Comparison of ENCODE assay signal across 21 mouse cellular contexts in the genomic region with DNA sequence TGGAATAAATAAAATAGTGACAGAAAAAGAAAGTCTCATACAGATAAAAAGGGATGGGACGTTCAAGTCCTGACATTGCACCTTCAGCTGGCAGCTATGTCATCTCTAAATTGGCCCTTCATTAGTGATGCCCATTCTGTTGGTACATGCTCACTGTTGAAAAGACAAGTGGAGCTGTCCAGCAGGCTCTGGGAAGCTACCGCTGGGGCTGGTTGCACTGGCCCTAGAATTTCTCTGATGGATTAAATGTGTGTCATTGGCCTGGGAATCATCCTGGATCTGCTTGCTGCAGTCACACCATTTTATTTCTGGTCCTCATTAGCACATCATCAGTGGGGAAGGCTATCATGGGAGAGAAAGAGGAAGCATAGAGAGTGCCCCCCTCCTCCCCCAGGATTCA.
DNase-seq lines count a peak whose midpoint lies in the region; ATAC-seq and TF ChIP-seq lines count a peak whose summit lies in the region.
"Had no signal": no experiment of that assay in that cellular context is flagged by ENCODE, and none has a peak within 500 bp of the region (broad histone marks: within the 10 kb centered on the region; RNA-seq: fewer than 3 reads in every experiment).

No protein-coding gene starts in this region.

- no peaks in the 10 kb centered on the region; the same call in none of the 2 replicates for H3K4me1 ChIP-seq in heart, postnatal 0 days (ENCODE audit: control insufficient read depth, insufficient read depth)
- H3K4me1 ChIP-seq in heart, adult 2 months (ENCODE audit: control insufficient read depth, insufficient read depth, low read length), result peaks cover 9% of the 10 kb centered on the region
- H3K4me1 ChIP-seq: forebrain, embryonic 10.5 days; hindbrain, embryonic 12.5 days had no signal

- no peak overlapping the region for H3K4me3 ChIP-seq in heart, postnatal 0 days (ENCODE audit: low read depth, low read length)
- no peak overlapping the region for H3K4me3 ChIP-seq in heart, adult 2 months
- H3K4me3 ChIP-seq in myocyte, result no peak overlapping the region
- H3K4me3 ChIP-seq: forebrain, embryonic 10.5 days; heart, embryonic 12.5 days; heart, embryonic 15.5 days; hindbrain, embryonic 12.5 days; hindbrain, embryonic 15.5 days had no signal

- H3K36me3 ChIP-seq in heart, postnatal 0 days (replicated peaks; ENCODE audit: control insufficient read depth, insufficient read depth, low read length), result no peaks in the 10 kb centered on the region
- peaks cover 10% of the 10 kb centered on the region for H3K36me3 ChIP-seq in heart, adult 2 months (ENCODE audit: control insufficient read depth, insufficient read depth, low read length)
- no peaks in the 10 kb centered on the region for H3K36me3 ChIP-seq in myocyte (ENCODE audit: control insufficient read depth, insufficient read depth)
- H3K36me3 ChIP-seq: forebrain, embryonic 10.5 days; heart, embryonic 12.5 days; heart, embryonic 15.5 days; hindbrain, embryonic 12.5 days; hindbrain, embryonic 15.5 days had no signal

- no peak overlapping the region for H3ac ChIP-seq in myocyte (ENCODE audit: control insufficient read depth, insufficient read length)

- no peak for ATAC-seq in heart, postnatal 0 days (ENCODE audit: insufficient read depth, low read depth)
- ATAC-seq: CD4-positive, CD25-positive, alpha-beta regulatory T cell, adult 4 months; intestine, postnatal 0 days had no signal

- no peaks in the 10 kb centered on the region for H3K9me3 ChIP-seq in heart, postnatal 0 days (replicated peaks; ENCODE audit: control insufficient read depth, low read length)
- H3K9me3 ChIP-seq: forebrain, embryonic 10.5 days; heart, embryonic 12.5 days; heart, embryonic 15.5 days; hindbrain, embryonic 12.5 days; hindbrain, embryonic 15.5 days had no signal

- TF ChIP-seq POLR2A in heart, adult 2 months (IDR thresholded peaks at IDR 0.05; ENCODE audit: insufficient read depth, low read depth, low read length), result no peak
- no peak for TF ChIP-seq POLR2A in myocyte (IDR thresholded peaks at IDR 0.05; ENCODE audit: insufficient read length, low read depth)

- intact Hi-C loops in heart, adult 2 months (cut with DNase I), result no loop called here

- H3K9ac ChIP-seq in heart, postnatal 0 days (replicated peaks; ENCODE audit: low read depth, low read length), result no peak overlapping the region
- H3K9ac ChIP-seq in heart, adult 2 months (ENCODE audit: low read depth, low read length), result no peak overlapping the region
- H3K9ac ChIP-seq: heart, embryonic 12.5 days; heart, embryonic 15.5 days; hindbrain, embryonic 12.5 days; hindbrain, embryonic 15.5 days had no signal

- H3K27ac ChIP-seq in heart, postnatal 0 days (ENCODE audit: low read depth), result no peak overlapping the region
- no peak overlapping the region for H3K27ac ChIP-seq in heart, adult 2 months
- H3K27ac ChIP-seq: forebrain, embryonic 10.5 days; heart, embryonic 15.5 days; hindbrain, embryonic 12.5 days; hindbrain, embryonic 15.5 days had no signal

- no peaks in the 10 kb centered on the region for H3K27me3 ChIP-seq in heart, postnatal 0 days (ENCODE audit: control insufficient read depth, insufficient read depth, low read length)
- no peaks in the 10 kb centered on the region for H3K27me3 ChIP-seq in heart, adult 2 months (ENCODE audit: control insufficient read depth, insufficient read depth, low read length)
- no peaks in the 10 kb centered on the region for H3K27me3 ChIP-seq in myocyte (ENCODE audit: control insufficient read depth, insufficient read depth, insufficient read length)
- H3K27me3 ChIP-seq: heart, embryonic 12.5 days; heart, embryonic 15.5 days; hindbrain, embryonic 12.5 days; hindbrain, embryonic 15.5 days had no signal

- WGBS in heart, postnatal 0 days, result 45% methylated on average over 2 of the region's 2 CpGs
- WGBS in heart, adult 2 months, result 61% methylated on average over 2 of the region's 2 CpGs

- DNase-seq in heart, postnatal 0 days (ENCODE audit: low spot score), result no peak
- no peak for DNase-seq in heart, adult 2 months
- DNase-seq in urinary bladder, postnatal 25 days (ENCODE audit: low spot score), result peak; percentile 2
- no peak for DNase-seq in urinary bladder, postnatal 36 days (ENCODE audit: low spot score in 2 of 2)
- no peak for DNase-seq in T-cell, adult 2 months (ENCODE audit: low spot score)
- DNase-seq: adrenal gland, postnatal 10 days; adrenal gland, postnatal 36 days; cerebellum, adult 18-20 months; cerebellum, adult 9-10 months; cerebellum, postnatal 14 days; gastrocnemius, postnatal 10 days; gastrocnemius, postnatal 36 days; heart, postnatal 14 days had no signal

- H3K4me2 ChIP-seq in heart, postnatal 0 days (ENCODE audit: low read depth, low read length), result no peak overlapping the region
- no peak overlapping the region for H3K4me2 ChIP-seq in myocyte (ENCODE audit: low read depth)
- H3K4me2 ChIP-seq: heart, embryonic 12.5 days; heart, embryonic 15.5 days; hindbrain, embryonic 12.5 days; hindbrain, embryonic 15.5 days had no signal

- TF ChIP-seq EP300 in heart, postnatal 0 days (IDR thresholded peaks at IDR 0.05; ENCODE audit: low read depth), result no peak
- TF ChIP-seq EP300 in heart, adult 2 months (IDR thresholded peaks at IDR 0.05; ENCODE audit: insufficient read depth, low read depth, low read length), result no peak

- 0 out of 2 replicates have a peak, but pooled peaks have one; percentile 2 for TF ChIP-seq CTCF in heart, postnatal 0 days (IDR thresholded peaks at IDR 0.05; ENCODE audit: low read depth)
- TF ChIP-seq CTCF in heart, adult 2 months (IDR thresholded peaks at IDR 0.05), result no peak

- no peaks in the 10 kb centered on the region for H3K79me2 ChIP-seq in heart, adult 2 months (replicated peaks; ENCODE audit: control insufficient read depth, insufficient read depth, low read length)
- no peaks in the 10 kb centered on the region for H3K79me2 ChIP-seq in myocyte (ENCODE audit: control insufficient read depth, insufficient read depth)

TF ChIP-seq in myocyte, 11 proteins besides CTCF, POLR2A, EP300 and RAD21:
- TF ChIP-seq POLR2AphosphoS2 (IDR thresholded peaks at IDR 0.05; ENCODE audit: insufficient read length, low read depth), result no peak
- TF ChIP-seq USF1 (IDR thresholded peaks at IDR 0.05; ENCODE audit: low read depth), result no peak
- TF ChIP-seq MYOG (IDR thresholded peaks at IDR 0.05; ENCODE audit: control insufficient read depth in 1 of 3, insufficient read depth in 1 of 3, insufficient read length in 2 of 3, low read depth in 2 of 3), result no peak
- no peak for TF ChIP-seq MYOD1 (IDR thresholded peaks at IDR 0.05; ENCODE audit: control insufficient read depth in 1 of 3, insufficient read length in 2 of 3, low read depth in 2 of 3)
- no peak for TF ChIP-seq TCF12 (IDR thresholded peaks at IDR 0.05; ENCODE audit: insufficient read depth, poor library complexity, severe bottlenecking)
- TF ChIP-seq REST (IDR thresholded peaks at IDR 0.05; ENCODE audit: insufficient read depth, insufficient read length), result peak; percentile 66
- no peak for TF ChIP-seq E2F4 (IDR thresholded peaks at IDR 0.05; ENCODE audit: insufficient read depth)
